Mouse (Mus musculus): Measurements from ENCODE around the gene Pfn3.

The Pfn3 gene

DNA sequence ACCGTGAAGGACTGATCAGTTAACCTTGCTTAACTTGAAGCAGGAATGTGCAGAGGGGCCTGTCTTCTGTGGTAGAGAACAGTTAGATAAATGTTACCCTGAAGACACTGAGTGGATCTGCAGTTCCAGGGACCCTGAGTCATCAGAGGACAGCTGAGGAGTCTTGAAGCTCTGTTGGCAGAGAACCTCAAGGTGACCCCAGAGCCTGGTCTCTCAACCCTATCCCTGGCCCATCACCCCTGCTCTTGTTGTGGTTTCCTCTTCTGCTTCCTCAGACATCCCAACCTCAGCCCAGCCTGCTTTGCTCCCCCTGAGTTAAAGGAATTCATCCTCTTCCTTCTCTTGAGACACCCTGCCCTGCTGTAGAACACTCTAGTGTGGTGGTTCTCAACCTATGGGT is 16.9 kb downstream of the Pfn3 start, which contains the start of gene Slc34a1:
Gene Slc34a1, plus strand, starts transcription at position 100 of the 400 bp plus-strand sequence.
- DNase-seq (ENCODE audit: low read depth, low spot score): no peak

DNA sequence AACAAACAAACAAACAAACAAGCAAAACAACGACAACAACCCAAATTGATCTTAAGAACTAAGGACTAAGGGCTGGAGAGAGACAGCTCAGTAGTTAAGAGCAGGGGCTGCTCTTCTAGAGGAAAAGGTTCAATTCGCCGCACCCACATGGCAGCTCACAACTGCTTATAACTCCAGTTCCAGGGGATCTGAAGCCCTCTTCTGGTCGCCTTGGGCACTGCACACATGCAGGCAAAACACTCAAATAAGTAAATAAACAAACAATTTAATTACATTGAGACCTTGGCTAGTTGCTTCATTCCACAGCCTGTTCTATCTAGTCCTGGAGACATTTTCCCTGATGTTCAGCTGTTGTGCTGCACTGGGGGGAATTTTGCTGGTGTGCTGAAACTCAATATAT is 22.1 kb downstream of the Pfn3 start:
- DNase-seq (ENCODE audit: low read depth, low spot score): peak; percentile 87

DNA sequence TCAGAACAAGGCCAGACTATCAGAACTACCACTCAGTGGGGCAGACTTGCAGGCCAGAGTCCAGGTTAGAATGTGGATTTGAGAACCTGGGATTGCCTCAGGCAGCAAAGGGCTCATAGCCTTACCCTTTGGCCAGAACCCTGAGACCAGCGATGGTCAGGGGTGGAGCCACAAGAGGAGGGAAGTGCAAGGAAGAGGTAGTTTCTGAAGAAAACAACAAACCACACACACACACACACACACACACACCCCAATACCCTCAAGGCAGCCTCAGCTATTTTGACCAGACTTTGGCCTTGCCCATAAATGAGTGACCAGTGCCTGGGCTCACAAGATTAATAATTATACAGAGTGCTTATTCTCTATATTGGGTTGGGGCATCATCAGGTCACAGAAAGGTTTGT is 23.4 kb downstream of the Pfn3 start:
- DNase-seq (ENCODE audit: low read depth, low spot score): no peak

DNA sequence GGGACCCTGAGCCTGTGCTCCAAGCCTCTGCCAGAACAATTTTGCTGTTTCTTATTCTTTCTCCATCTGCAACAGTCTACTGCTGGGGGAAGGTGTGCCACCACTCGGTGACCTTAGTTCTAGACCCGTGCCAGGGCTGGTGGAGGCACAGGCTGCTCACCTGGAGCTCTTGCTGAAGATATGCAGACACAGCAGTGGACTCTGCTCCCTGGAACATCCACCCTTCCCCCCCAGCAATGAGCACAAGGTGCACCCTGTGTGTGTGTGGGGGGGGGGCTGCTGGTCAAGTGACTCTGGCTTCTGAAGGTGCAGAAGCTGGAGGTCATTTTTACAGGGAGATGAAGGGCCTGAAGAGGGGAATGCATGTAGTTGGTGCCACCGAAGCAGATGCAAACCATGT is 24.4 kb downstream of the Pfn3 start:
- no peak for DNase-seq (ENCODE audit: low read depth, low spot score)

DNA sequence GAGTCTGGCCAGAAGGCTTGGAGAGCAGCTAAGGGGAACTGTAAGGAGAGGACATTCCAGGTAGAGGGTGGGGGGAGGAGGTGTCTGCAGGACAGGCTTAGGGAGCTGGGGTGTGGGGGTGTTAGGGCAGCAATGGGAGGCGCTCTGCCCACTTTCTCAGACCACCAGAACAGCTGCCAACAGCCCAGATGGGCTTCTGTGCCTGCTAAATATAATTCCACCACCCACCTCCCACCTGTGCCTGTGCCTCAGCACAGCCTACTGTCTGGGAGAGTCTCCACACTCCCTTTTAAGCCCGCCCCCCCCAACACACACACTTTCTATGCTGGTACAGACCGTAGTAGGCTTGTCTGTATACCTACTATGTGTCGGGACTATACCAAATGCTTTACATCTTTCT is 33.2 kb downstream of the Pfn3 start:
- DNase-seq (ENCODE audit: low read depth, low spot score): no peak

DNA sequence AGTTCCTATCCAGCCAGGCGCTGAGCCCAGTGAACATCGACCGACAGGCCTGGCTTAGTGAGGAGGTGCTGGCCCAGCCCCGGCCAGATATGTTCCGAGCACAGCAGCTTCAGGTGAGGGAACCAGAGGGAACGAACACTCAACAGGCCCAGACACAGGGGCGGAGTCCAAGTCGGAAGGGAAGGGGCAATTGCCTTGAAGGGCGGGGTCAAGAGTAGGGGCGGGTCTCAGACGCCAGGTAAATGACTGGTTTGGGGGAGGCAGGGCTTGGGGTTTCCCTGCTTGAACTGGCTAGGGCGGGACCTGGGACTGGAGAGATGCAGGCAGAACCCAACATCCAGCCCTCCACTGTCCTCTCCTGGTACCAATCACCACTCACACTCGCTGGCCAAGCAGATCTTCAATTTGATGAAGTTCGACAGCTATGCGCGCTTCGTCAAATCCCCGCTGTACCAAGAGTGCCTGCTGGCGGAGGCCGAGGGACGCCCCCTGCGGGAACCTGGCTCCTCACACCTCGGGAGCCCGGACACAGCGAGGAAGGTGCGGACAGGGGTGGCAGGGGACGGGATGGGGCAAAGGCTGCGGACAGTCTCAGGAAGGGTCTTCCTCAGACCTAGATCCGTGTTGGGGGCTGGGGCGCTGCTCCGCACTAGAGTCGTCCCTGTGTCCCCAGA is 36.0 kb downstream of the Pfn3 start:
- DNase-seq (ENCODE audit: low read depth, low spot score): peak; percentile 80

DNA sequence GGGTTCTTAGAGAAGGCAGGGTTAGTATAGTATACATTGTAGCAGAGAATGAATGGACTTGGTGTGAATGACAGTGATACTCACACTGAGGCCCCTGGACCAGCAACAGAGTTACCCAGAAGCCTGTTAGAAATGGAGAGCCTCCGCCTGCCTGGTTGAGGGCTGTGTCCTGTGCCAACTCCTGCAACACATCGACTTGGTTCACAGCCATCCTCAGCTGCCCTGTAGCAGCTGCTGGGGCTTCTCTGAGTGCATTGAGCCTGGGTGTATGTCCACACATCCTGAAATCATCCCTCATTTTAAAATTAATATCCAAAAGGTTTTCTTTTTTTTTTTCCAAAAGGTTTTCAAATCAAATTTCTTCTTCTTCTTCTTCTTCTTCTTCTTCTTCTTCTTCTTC is 39.2 kb downstream of the Pfn3 start:
- DNase-seq (ENCODE audit: low read depth, low spot score): no peak

DNA sequence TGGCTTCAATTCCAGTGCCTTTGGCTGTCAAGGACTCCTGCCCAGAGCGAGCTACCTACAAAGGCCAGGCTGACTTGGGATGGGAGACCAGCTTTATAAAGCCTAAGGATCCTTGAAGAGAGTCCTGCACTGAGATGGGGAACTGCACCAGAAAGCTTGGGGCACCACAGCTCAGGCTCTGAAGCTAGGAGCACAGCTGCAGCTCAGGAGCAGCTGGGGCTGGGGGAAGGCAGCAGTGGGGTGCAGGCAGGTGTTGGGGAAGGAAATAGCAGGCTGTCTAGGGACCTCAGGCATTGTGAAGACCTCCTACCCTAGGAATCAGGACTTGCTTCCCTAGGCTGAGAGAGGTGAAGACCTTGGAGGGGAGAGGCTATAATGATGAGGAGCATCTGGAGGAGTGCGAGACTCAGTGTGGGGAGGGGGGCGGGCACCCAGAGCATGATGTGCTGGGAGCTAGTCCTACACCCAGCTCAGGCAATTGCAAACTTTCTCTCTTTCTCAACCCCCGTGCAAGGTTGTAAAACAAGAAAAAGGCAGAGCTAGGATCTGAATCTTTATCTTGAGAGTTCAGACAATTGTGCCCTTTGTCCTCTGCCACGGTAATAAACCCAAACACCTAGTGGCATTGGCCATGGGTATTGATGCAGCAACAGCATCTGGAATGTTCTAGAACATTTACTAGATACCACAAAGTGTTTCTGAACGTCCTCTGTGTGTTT is 40.7 kb downstream of the Pfn3 start:
- no peak for DNase-seq (ENCODE audit: low read depth, low spot score)

DNA sequence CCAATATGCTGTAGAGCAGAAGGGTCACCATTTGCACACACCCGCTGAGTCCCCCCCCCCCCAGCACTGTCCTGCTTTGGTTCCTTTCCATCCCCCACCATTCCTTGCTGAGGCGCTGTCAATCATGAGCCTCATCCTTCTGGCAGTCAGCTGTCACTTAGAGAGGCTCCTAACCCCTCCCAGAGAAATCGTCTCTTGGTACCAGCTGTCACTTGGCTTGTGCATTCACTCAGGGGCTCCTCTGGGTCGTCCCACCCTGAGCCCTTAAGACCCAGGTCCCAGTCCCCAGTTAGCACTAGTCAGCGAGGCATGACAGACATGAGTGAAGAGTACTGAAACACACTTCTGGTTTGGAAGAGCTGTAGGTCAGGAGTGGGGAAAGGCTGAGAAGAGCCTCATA is 43.3 kb downstream of the Pfn3 start:
- DNase-seq (ENCODE audit: low read depth, low spot score): no peak

DNA sequence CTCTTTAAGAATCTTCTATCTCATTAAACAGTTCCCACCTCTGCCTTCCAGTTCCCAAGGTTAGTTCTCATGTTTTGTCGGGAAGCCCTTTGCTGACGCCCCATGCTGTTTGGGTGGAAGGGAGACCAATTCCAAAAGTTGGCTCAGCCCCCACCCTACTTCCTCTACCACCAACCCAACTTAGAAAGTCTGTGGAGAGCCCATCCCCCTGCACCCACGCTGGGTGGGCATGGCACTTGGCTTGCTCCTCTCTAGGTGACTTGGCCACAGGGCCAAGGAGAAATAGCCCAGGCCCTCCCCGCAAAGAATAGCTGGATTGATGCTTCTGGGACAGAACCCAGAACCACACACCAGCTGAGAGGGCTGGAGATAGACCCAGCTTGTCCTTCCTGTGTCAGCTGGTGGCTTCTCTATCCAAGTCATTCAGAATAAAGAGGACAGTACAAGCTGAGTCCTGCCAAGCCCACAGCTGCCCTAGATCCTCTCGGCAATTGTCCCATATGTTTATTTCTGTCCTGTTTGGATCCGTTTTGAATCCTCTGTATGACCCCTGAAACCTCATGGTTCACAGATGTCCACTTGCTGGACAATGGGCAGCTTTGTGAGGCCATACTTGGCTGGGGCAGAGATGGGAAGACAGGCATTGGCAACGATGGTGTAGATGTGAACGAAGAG is 43.9 kb downstream of the Pfn3 start:
- DNase-seq (ENCODE audit: low read depth, low spot score): no peak

DNA sequence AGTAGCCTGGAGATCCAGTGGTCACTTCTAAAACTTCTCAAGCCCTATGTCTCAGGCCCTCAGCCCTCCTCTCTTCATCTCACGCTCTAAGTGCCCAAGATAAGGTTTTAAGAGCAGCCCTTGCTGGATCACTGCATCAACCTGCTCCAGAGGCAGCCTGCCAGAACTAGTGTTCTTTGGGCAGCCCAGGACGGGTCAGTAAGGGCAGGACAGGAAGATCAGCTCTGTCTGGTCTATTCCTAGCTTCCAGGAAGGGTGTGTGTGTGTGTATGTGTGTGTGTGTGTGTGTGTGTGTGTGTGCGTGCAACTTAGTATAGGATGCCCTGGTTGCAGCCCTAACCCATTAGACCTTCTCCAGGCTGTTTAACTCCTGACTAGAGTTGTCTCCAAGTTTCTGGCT is 44.8 kb downstream of the Pfn3 start:
- DNase-seq (ENCODE audit: low read depth, low spot score): no peak

DNA sequence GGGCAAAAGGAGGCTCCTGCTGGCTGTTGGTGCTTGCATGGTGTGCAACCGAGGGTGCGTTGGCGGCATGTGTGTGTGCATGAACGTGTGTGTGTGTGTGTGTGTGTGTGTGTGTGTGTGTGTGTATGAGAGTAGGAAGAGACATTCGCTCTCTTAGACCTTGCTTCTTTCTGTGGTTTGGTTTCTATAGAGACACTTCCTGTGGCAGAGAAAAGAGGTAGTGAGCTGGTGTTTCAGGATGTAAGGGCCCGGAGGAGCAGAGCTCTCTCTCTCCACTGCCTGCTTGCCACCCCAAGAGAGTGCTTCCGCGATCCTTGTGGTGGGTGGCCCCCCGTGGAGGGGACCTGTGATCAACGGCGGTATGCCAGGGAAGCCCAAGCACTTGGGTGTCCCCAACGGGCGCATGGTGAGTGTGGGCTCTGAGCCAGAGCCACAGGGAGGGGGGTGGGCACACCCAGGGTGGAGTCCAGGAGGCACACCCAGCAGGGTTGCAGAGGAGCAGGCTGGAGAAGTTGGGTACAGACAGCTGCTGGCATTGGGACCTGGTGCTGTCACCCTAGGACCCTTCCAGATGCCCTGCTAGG is 45.4 kb downstream of the Pfn3 start, which contains the start of gene Rgs14:
Gene Rgs14, plus strand, starts transcription at position 202 of the 584 bp plus-strand sequence.
- no peak for DNase-seq (ENCODE audit: low read depth, low spot score)

DNA sequence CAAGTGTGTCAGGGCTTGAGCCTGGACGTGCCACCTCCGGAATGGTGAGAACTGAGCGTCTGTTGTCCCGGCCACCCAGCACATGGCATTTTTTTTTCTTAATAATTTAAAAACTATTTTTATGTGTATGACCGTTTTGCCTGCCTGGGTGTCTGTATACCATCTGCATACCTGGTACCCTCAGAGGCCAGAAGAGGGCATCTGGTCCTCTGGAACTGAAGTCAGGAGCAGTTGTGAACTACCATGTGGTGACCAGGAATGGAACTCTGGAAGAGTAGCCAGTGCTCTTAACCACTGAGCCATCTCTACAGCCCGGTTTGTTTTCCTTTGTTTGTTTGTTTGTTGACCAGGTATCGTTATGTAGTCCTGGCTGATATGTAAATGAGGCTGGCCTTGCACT is 46.6 kb downstream of the Pfn3 start:
- DNase-seq (ENCODE audit: low read depth, low spot score): no peak
